Comparison of ENCODE assay signal across 26 mouse cellular contexts in the genomic region with DNA sequence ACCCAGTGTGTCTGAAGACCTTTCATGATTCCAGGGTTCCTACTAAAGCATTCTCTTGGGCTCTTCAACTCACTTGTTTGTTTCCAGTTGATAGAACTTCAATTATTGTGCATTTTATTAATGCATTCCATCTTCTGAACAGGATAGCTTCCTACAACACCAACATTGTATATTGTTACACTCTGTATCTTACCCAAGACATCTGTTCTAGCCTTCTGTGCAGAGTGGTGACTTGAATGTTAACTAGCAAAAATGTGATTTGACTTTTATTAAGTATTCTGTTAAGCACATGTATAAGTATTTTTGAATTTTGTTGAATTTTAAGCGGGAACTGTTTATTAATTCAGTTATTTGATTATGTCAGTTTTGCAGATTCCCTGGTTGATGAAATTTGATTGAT.
"Had no signal": no experiment of that assay in that cellular context is flagged by ENCODE, and none has a peak within 500 bp of the region (broad histone marks: within the 10 kb centered on the region; RNA-seq: fewer than 3 reads in every experiment).

No protein-coding gene starts in this region.

- H3K9ac ChIP-seq: heart, embryonic 13.5 days; heart, embryonic 15.5 days; hindbrain, embryonic 13.5 days; hindbrain, embryonic 15.5 days; kidney, embryonic 15.5 days; limb, embryonic 13.5 days; limb, embryonic 15.5 days; liver, embryonic 12.5 days; liver, embryonic 14.5 days had no signal

- H3K4me2 ChIP-seq: heart, embryonic 11.5 days; heart, embryonic 13.5 days; heart, embryonic 15.5 days; hindbrain, embryonic 13.5 days; hindbrain, embryonic 15.5 days; kidney, embryonic 15.5 days; limb, embryonic 13.5 days; limb, embryonic 15.5 days; liver, embryonic 12.5 days had no signal

- ATAC-seq: hindbrain, postnatal 0 days; intestine, embryonic 16.5 days; liver, embryonic 12.5 days had no signal

- H3K4me3 ChIP-seq: heart, adult 2 months; heart, embryonic 13.5 days; heart, embryonic 15.5 days; hindbrain, embryonic 13.5 days; hindbrain, embryonic 15.5 days; kidney, embryonic 15.5 days; limb, embryonic 13.5 days; limb, embryonic 15.5 days; liver, embryonic 12.5 days had no signal

- DNase-seq: gastrocnemius, postnatal 14 days; gastrocnemius, postnatal 36 days; heart, adult 11 months; heart, adult 2 months; heart, postnatal 14 days; heart, postnatal 36 days; kidney, adult 11 months; kidney, adult 2 months; kidney, adult 9 months; kidney, postnatal 14 days; kidney, postnatal 36 days; layer of hippocampus, postnatal 36 days; left cerebral cortex, postnatal 4 days had no signal

- H3K4me1 ChIP-seq: liver, embryonic 12.5 days had no signal

- H3K27ac ChIP-seq: heart, adult 2 months; heart, embryonic 13.5 days; heart, embryonic 15.5 days; hindbrain, embryonic 13.5 days; hindbrain, embryonic 15.5 days; hindbrain, postnatal 0 days; kidney, embryonic 15.5 days; kidney, postnatal 0 days; limb, embryonic 13.5 days; limb, embryonic 15.5 days; liver, embryonic 12.5 days; liver, embryonic 14.5 days had no signal

- H3K27me3 ChIP-seq: heart, embryonic 13.5 days; heart, embryonic 15.5 days; hindbrain, embryonic 13.5 days; hindbrain, embryonic 15.5 days; kidney, embryonic 15.5 days; limb, embryonic 13.5 days; limb, embryonic 15.5 days; liver, embryonic 12.5 days had no signal

- H3K9me3 ChIP-seq: heart, embryonic 13.5 days; heart, embryonic 15.5 days; hindbrain, embryonic 13.5 days; hindbrain, embryonic 15.5 days; kidney, embryonic 15.5 days; limb, embryonic 13.5 days; limb, embryonic 15.5 days; liver, embryonic 12.5 days had no signal

- H3K36me3 ChIP-seq: heart, embryonic 15.5 days; hindbrain, embryonic 15.5 days; kidney, embryonic 15.5 days; limb, embryonic 13.5 days; limb, embryonic 15.5 days; liver, embryonic 12.5 days had no signal
